Mouse (Mus musculus) CH12.LX (cell line): ENCODE data around the gene Krtap8-1. TPM values are rescaled to one million over a fixed set of nuclear protein-coding genes. Genes with fewer than 3 reads are reported as not detected.

Experiments
- DNase-seq: peaks from one replicate; pipeline ENCODE4 v3.0.0-alpha.2; 2013; ENCODE audit errors: extremely low read depth
- H3K27ac ChIP-seq: 2 replicates; pipeline ENCODE4 v1.5.1; 2012; ENCODE audit warnings: low read depth, mild to moderate bottlenecking, control low read depth, moderate library complexity; ENCODE audit not compliant: insufficient read depth
- H3K27me3 ChIP-seq: replicated peaks from 2 replicates; pipeline ENCODE3; 2012; ENCODE audit warnings: inconsistent platforms
- H3K36me3 ChIP-seq, 2 experiments: replicated peaks in 1 of 2; 2 replicates each; pipeline versions ENCODE3 to v1.6.1; 2012; ENCODE audit warnings: inconsistent platforms in 1 of 2, low read length in 1 of 2, mild to moderate bottlenecking in 1 of 2, mixed read lengths in 1 of 2, moderate library complexity in 1 of 2; ENCODE audit not compliant: control insufficient read depth in 1 of 2, insufficient read depth in 1 of 2
- H3K4me1 ChIP-seq, 2 experiments: 2 replicates each; pipeline ENCODE4 v1.6.1; 2012; ENCODE audit warnings: inconsistent platforms in 1 of 2, moderate library complexity in 1 of 2; ENCODE audit not compliant: insufficient read depth in 2 of 2, control insufficient read depth in 1 of 2
- H3K4me2 ChIP-seq: 2 replicates; pipeline ENCODE4 v1.6.1; 2012; ENCODE audit warnings: low read depth, mild to moderate bottlenecking, control low read depth; ENCODE audit not compliant: poor library complexity, insufficient read depth, severe bottlenecking
- H3K4me3 ChIP-seq, 3 experiments: fragments of 150-350 bp in 1 of 3; sonication (generic) in 1 of 3; replicated peaks in 1 of 3; 2 replicates each; pipeline versions ENCODE3 to v1.5.1; 2011 to 2012; ENCODE audit warnings: low read depth in 2 of 3, low read length in 2 of 3, mild to moderate bottlenecking in 2 of 3, moderate library complexity in 2 of 3, control low read depth in 1 of 3, improper control_type of control experiment in 1 of 3, inconsistent platforms in 1 of 3, mixed read lengths in 1 of 3; ENCODE audit not compliant: poor library complexity in 1 of 3
- H3K79me2 ChIP-seq: replicated peaks from 2 replicates; pipeline ENCODE4 v1.6.1; 2012; ENCODE audit warnings: mild to moderate bottlenecking, moderate library complexity; ENCODE audit not compliant: control insufficient read depth, poor library complexity, insufficient read depth, severe bottlenecking; ENCODE audit errors: extremely low read depth
- H3K9ac ChIP-seq: 2 replicates; pipeline ENCODE4 v1.6.1; 2012; ENCODE audit warnings: low read depth, mild to moderate bottlenecking, control low read depth, moderate library complexity; ENCODE audit not compliant: insufficient read depth
- H3K9me3 ChIP-seq: replicated peaks from 2 replicates; pipeline ENCODE3; 2012; ENCODE audit warnings: low read length, inconsistent platforms, mixed read lengths
- CHD1 ChIP-seq: IDR thresholded peaks from 2 replicates; pipeline ENCODE4 v1.6.1; 2012; ENCODE audit warnings: low read depth, low read length, improper control_type of control experiment, inconsistent platforms
- EP300 ChIP-seq: IDR thresholded peaks from 2 replicates; pipeline ENCODE4 v1.6.1; 2011; ENCODE audit warnings: low read length, improper control_type of control experiment
- ETS1 ChIP-seq: conservative IDR thresholded peaks from 2 replicates; pipeline ENCODE4 v1.6.1; 2012; ENCODE audit warnings: low read depth, mild to moderate bottlenecking, inconsistent platforms, low read length, improper control_type of control experiment, moderate library complexity
- HCFC1 ChIP-seq: IDR thresholded peaks from 2 replicates; pipeline ENCODE4 v1.6.1; 2012; ENCODE audit warnings: low read depth, mild to moderate bottlenecking, inconsistent platforms, low read length, improper control_type of control experiment
- JUN ChIP-seq: IDR thresholded peaks from 2 replicates; pipeline ENCODE4 v1.6.1; 2011; ENCODE audit warnings: low read depth, mild to moderate bottlenecking, low read length, improper control_type of control experiment, moderate library complexity; ENCODE audit not compliant: insufficient read depth
- KAT2A ChIP-seq: IDR thresholded peaks from 2 replicates; pipeline ENCODE4 v1.6.1; 2012; ENCODE audit warnings: low read length, improper control_type of control experiment, inconsistent platforms; ENCODE audit not compliant: insufficient replicate concordance
- MAZ ChIP-seq: IDR thresholded peaks from 2 replicates; pipeline ENCODE4 v1.6.1; 2012; ENCODE audit warnings: low read depth, mild to moderate bottlenecking, inconsistent platforms, low read length, improper control_type of control experiment, moderate library complexity
- NELFE ChIP-seq: IDR thresholded peaks from 2 replicates; pipeline ENCODE4 v1.6.1; 2011; ENCODE audit warnings: low read depth, low read length, improper control_type of control experiment
- NRF1 ChIP-seq: IDR thresholded peaks from 2 replicates; pipeline ENCODE4 v1.6.1; 2014; ENCODE audit warnings: low read depth, mild to moderate bottlenecking, inconsistent platforms, low read length, improper control_type of control experiment, moderate library complexity
- PAX5 ChIP-seq: IDR thresholded peaks from 2 replicates; pipeline ENCODE4 v1.6.1; 2012; ENCODE audit warnings: low read length, inconsistent platforms, mixed read lengths
- POLR2A ChIP-seq: IDR thresholded peaks from 2 replicates; pipeline ENCODE4 v1.6.1; 2011; ENCODE audit warnings: low read depth, mild to moderate bottlenecking, improper control_type of control experiment, low read length
- SMC3 ChIP-seq: IDR thresholded peaks from 2 replicates; pipeline ENCODE4 v1.6.1; 2011; ENCODE audit warnings: low read depth, low read length, improper control_type of control experiment
- TCF12 ChIP-seq: IDR thresholded peaks from 2 replicates; pipeline ENCODE4 v1.6.1; 2014; ENCODE audit warnings: low read depth, mild to moderate bottlenecking, inconsistent platforms, low read length, improper control_type of control experiment
- UBTF ChIP-seq: IDR thresholded peaks from 2 replicates; pipeline ENCODE4 v1.6.1; 2012; ENCODE audit warnings: low read depth, mild to moderate bottlenecking, inconsistent platforms, low read length, improper control_type of control experiment, moderate library complexity
- ZC3H11A ChIP-seq: IDR thresholded peaks from 2 replicates; pipeline ENCODE4 v1.6.1; 2012; ENCODE audit warnings: low read depth, mild to moderate bottlenecking, inconsistent platforms, low read length, improper control_type of control experiment
- ZKSCAN1 ChIP-seq: IDR thresholded peaks from 2 replicates; pipeline ENCODE4 v1.6.1; 2012; ENCODE audit warnings: low read depth, inconsistent platforms, low read length, improper control_type of control experiment, borderline replicate concordance
- ZMIZ1 ChIP-seq: IDR thresholded peaks from 2 replicates; pipeline ENCODE4 v1.6.1; 2012; ENCODE audit warnings: low read depth, mild to moderate bottlenecking, inconsistent platforms, low read length, improper control_type of control experiment
- dilution Hi-C: fragments of 300-500 bp; cut with MboI; formaldehyde crosslinking; loops from 2 replicates; pipeline ENCODE4 v1.14.3; 2020; ENCODE audit warnings: low sequenced_read_pairs; ENCODE audit not compliant: extremely low pct_unique_long_range_greater_than_20kb, extremely low pct_ligation_motif_present
- in situ Hi-C: fragments of 300-500 bp; cut with MboI; formaldehyde crosslinking; loops from 3 replicates; pipeline ENCODE4 v1.14.3; 2019; ENCODE audit warnings: low sequenced_read_pairs, low pct_ligation_motif_present, low pct_unique_long_range_greater_than_20kb, mixed read lengths
- polyA plus RNA-seq: library from polyadenylated mRNA; unstranded; fragments of >175 nt; gene quantifications from 2 replicates; pipeline ENCODE4 v1.2.1, GENCODE M21; 2012; ENCODE audit warnings: low read depth; ENCODE audit not compliant: insufficient read length
- total RNA-seq, 2 experiments: library from RNA; depleted of rRNA; stranded (reverse); fragments of 300-350 nt in 1 of 2; fragments of >200 nt in 1 of 2; gene quantifications; 2 replicates each; pipeline ENCODE4 v1.2.3; 2012 to 2014

The Krtap8-1 gene
- total and polyA plus RNA-seq, 3 experiments = not detected

GRCm38 (mm10) chr16:89497002-89497401 lies 9.2 kb upstream of the Krtap8-1 start:
- Histone ChIP-seq H3K4me1 (no peaks in the 10 kb centered on the region), H3K9me3 (peaks cover 81% of the 10 kb centered on the region), H3K27ac (no peak overlapping the region)
- no peak for DNase-seq
- TF ChIP-seq TCF12 (no peak), ZC3H11A (no peak), EP300 (no peak), PAX5 (no peak), ZKSCAN1 (no peak), SMC3 (no peak), UBTF (no peak), ZMIZ1 (no peak)
- TF ChIP-seq, all 38 proteins: peak for 0
- Histone ChIP-seq H3K79me2 (no peaks in the 10 kb centered on the region), H3K4me2 (no peak overlapping the region), H3K9ac (no peak overlapping the region), H3K4me3 (no peak overlapping the region), H3K27me3 (no peaks in the 10 kb centered on the region), H3K36me3 (no peaks in the 10 kb centered on the region)
- in situ Hi-C loops = no loop called here
- dilution Hi-C loops = no loop called here

DNA sequence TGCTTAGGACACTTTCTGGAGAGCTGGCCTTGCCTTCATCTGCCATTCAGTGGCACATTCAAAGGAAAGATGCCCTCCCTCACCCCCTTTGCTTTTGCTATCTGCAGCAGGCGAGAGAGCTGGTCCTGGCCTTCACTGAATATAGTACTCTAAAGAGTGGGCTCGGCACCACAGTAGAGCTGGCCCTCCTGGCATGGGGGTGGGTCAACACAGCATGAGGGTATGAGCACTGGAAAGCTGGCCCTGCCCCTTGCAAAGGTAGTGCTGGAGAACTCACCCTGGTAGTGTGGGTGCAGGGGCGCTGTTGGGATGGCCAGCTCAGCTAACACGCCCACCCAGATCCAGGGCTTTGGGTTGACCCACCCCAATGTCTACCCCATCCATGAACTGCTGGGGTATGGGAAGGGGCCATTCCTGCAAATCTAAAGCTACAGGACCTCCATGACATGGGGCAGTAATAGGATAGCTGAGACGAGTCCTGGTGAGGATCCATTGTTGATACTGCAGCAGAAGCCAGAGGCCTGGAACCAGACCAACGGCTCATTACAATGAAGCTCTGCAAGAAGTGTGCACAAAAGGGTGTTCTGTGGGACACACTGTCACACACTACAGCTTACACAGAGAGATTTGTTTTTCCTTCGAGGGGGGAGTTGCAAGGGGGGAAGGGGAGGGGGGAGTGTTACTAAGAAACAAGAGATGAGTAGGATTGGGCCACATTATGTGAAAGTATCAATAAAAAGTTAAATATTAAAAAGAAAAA lies 7.8 kb upstream of the Krtap8-1 start:
- Histone ChIP-seq H3K79me2 (no peaks in the 10 kb centered on the region), H3K27ac (no peak overlapping the region), H3K9me3 (peaks cover 75% of the 10 kb centered on the region), H3K4me1 (no peaks in the 10 kb centered on the region), H3K36me3 (no peaks in the 10 kb centered on the region), H3K9ac (no peak overlapping the region), H3K4me2 (no peak overlapping the region), H3K4me3 (no peak overlapping the region), H3K27me3 (no peaks in the 10 kb centered on the region)
- dilution Hi-C loops = no loop called here
- TF ChIP-seq UBTF = no peak
- no peak for TF ChIP-seq NRF1
- no peak for TF ChIP-seq ZMIZ1
- no peak for TF ChIP-seq JUN
- no peak for TF ChIP-seq ZKSCAN1
- in situ Hi-C loops = no loop called here
- no peak for DNase-seq

GRCm38 (mm10) chr16:89477679-89478314 lies 10.0 kb downstream of the Krtap8-1 start:
- Histone ChIP-seq H3K4me3 (no peak overlapping the region), H3K27ac (no peak overlapping the region), H3K36me3 (no peaks in the 10 kb centered on the region), H3K9ac (no peak overlapping the region), H3K27me3 (no peaks in the 10 kb centered on the region), H3K4me2 (no peak overlapping the region), H3K9me3 (peaks cover 72% of the 10 kb centered on the region), H3K4me1 (no peaks in the 10 kb centered on the region), H3K79me2 (no peaks in the 10 kb centered on the region)
- DNase-seq = no peak
- in situ Hi-C loops = no loop called here
- no peak for TF ChIP-seq ZMIZ1
- no peak for TF ChIP-seq KAT2A
- no peak for TF ChIP-seq JUN
- no peak for TF ChIP-seq HCFC1
- TF ChIP-seq TCF12 = no peak
- TF ChIP-seq ZKSCAN1 = no peak
- TF ChIP-seq MAZ = no peak
- no peak for TF ChIP-seq ETS1
- TF ChIP-seq POLR2A = no peak
- no peak for TF ChIP-seq UBTF
- TF ChIP-seq CHD1 = no peak
- no peak for TF ChIP-seq NELFE
- dilution Hi-C loops = no loop called here
